Mouse (Mus musculus) gastrocnemius, postnatal 4 days (tissue): Measurements from ENCODE around the gene Hdac4. TPM values are rescaled to one million over a fixed set of nuclear protein-coding genes. Genes with fewer than 3 reads are reported as not detected.

ENCODE experiments used
- DNase-seq, 2 experiments: peaks; one replicate each; pipeline ENCODE4 v3.0.0; 2021 to 2022; ENCODE audit warnings: low spot score in 2 of 2, mixed read lengths in 2 of 2
- total RNA-seq, 2 experiments: library from RNA; stranded (reverse); gene quantifications; 2 replicates each; pipeline ENCODE4 v1.2.3; 2021

The Hdac4 gene
- total RNA-seq, 2 experiments from 2014 or later = 59.1 to 62.9 TPM

GRCm38 (mm10) chr1:92102825-92103224 lies 92.7 kb downstream of the Hdac4 start:
- no peak for DNase-seq

DNA sequence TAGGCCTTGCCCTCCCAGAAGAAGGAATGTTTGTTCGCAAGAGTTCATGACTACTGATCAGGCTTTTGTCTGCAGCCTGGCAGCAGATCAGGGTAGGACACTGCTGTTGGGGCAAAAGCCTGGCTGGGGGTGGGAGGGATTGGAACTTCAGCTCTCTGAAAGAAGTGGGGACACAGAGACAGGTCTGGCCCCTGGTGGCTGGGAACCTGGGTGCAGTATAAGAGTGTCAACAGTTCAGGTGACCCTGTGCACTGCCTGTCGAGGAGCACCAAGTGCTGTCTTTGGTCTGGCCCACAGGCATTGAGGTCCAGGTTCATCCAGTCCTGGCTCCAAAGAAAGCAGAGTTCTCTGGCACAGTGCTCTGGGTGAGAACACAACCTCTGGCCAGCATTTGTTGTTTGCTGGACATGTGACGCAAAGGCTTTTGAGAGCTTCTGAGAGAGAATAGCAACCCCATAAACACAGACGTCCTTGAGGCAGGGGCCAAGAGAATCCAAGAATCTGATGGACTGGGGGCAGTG lies 95.1 kb downstream of the Hdac4 start:
- DNase-seq = peak in 1 of 2 experiments; percentile 31

DNA sequence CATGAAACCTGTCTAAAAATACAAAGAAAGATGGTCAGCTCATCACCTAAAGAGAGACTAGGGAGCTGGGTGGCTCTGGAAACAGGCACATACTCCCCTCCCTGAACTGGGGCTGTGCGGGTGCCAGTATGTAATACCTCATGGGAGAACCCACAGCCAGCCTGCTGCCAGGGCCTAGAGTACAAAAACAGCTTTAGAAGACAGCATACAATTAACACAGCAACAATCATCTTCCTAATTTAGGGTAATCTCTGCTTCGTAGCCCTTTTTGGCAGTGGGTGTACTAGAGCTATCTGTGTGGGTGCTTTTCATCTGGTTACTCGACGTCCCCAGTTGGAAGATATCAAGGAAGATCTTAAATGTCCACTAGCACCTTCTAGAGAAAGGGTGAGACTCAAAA lies 95.5 kb downstream of the Hdac4 start:
- no peak for DNase-seq

DNA sequence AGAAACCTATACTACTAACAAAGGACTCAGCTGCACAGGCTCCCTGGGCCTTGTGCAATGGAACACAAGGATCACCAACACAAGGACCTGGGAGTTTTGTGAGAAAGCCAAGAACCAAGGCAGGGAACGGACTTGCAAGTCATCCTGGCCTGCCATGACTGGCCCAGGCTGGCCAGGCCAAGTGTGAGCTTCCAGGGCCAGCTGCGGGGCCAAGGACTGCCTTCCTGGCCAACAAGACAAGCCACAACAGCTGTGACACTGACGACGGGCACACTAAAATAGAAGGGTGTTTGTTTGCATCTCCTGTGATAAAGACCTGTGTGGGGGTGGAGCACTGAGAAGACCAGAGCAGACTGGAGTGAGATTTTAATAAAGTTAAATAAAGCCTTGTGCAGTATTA lies 96.0 kb downstream of the Hdac4 start:
- DNase-seq = peak; percentile 21 to 31

GRCm38 (mm10) chr1:92098456-92098855 lies 97.0 kb downstream of the Hdac4 start:
- no peak for DNase-seq

- no peak for DNase-seq
Observed at GRCm38 (mm10) chr1:92096991-92097525, 98.4 kb downstream of the Hdac4 start.

DNA sequence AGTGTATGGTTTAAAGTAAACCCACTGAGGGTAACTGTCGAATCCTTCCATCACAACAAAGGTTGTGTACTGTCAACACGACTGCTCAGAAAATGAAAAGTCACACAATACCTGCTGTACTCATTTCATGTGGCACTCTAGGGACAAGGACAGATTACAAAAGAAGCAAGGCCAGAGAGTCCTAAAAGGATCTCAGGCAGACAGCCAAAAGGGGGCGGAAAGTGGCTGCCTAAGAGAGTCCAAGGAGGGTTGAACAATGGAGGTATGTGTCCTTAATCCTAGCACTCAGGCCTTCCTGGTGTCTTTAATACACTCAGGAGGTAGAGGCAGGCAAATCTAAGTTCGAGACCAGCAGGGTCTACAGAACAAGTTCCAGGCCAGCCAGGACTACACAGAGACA lies 103.2 kb downstream of the Hdac4 start:
- DNase-seq = no peak

GRCm38 (mm10) chr1:92087821-92088220 lies 107.7 kb downstream of the Hdac4 start:
- no peak for DNase-seq

GRCm38 (mm10) chr1:92087343-92087742 lies 108.2 kb downstream of the Hdac4 start:
- DNase-seq = no peak

DNA sequence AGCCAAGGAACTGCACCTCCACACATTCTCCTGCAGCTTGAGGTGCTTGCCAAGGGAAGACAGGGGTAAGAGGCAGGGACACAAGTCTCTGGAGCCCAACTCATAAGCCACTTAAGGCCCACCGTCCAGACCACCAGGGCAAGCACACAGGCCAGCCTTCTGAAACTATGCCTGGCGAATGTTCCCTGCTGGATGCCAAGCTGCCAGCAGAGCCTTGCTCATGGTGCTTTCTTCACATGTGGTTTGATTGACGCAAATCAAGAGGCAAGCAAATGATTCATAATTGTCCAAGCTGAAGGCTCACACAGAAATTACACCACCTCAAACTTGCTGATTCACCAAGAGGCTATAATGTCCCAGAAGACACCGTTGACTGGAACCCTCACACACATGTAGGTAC lies 108.7 kb downstream of the Hdac4 start:
- DNase-seq = no peak

- DNase-seq = no peak
Observed at GRCm38 (mm10) chr1:92086277-92086813, 109.2 kb downstream of the Hdac4 start.

GRCm38 (mm10) chr1:92084738-92085137 lies 110.8 kb downstream of the Hdac4 start:
- no peak for DNase-seq

DNA sequence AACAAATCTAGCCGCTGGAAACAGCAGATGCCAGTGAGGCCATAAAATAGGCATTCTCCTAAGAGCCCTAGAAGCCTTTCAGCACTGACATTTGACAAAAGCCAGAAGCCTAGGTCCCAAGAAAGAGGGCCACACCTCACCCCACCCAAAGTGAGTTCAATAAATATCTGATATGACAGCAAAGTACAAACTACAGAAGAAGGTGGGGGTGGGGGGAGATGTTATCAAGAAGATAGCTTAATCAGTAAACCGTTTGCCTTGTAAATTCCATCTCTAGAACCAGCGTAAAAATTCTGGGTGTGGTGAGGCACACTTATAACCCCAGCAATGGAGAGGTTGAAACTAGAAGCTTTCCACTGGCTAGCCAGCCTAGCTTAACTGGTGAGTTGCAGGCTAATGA lies 111.5 kb downstream of the Hdac4 start:
- no peak for DNase-seq

GRCm38 (mm10) chr1:92082837-92083541 lies 112.5 kb downstream of the Hdac4 start:
- no peak for DNase-seq

- no peak for DNase-seq
Observed at GRCm38 (mm10) chr1:92082156-92082836, 113.2 kb downstream of the Hdac4 start.

DNA sequence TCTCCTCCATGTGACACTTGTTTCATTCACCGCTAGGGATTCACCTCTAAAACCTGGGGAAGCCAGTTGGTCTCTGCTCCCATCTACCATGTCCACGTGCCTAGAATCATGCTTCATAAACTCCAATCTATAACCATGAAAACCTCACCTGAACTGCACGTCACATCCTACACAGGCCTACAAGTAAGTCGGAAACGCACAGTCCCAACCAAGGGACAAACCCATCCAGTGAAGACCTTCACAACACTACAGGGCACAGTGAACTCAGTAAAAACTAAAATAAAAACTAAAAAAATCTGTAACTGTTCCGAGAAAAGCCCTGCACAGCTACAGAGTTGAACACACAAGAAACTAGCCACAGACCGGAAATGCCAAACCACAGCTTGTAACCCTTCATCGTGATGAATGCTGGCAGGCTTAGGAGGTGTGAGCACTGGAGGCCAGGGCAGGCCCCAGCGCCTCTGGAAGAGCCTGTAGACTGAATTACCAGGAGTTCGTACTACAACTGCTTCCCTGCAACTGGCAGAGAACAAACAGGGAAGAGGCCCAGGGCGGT lies 115.4 kb downstream of the Hdac4 start:
- no peak for DNase-seq

GRCm38 (mm10) chr1:92075312-92075711 lies 120.2 kb downstream of the Hdac4 start:
- no peak for DNase-seq

DNA sequence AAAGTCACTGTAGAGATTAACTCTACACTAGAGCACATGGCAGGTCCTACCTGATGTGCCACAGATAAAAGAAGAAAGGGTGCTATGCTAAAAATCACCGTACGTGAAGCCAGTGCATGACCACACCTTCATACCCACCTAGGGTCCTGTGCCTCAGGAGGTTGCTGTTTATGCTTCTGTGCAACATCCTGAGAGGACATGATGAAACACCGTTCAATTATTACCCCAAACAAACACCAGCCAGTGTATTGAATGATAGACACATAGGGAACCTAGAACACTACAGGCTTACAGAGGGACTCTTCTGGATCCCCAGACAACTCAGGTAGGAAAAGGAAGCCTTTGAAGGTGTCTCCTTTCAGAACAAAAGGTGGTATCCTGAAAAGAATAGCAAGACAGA lies 120.8 kb downstream of the Hdac4 start:
- no peak for DNase-seq

DNA sequence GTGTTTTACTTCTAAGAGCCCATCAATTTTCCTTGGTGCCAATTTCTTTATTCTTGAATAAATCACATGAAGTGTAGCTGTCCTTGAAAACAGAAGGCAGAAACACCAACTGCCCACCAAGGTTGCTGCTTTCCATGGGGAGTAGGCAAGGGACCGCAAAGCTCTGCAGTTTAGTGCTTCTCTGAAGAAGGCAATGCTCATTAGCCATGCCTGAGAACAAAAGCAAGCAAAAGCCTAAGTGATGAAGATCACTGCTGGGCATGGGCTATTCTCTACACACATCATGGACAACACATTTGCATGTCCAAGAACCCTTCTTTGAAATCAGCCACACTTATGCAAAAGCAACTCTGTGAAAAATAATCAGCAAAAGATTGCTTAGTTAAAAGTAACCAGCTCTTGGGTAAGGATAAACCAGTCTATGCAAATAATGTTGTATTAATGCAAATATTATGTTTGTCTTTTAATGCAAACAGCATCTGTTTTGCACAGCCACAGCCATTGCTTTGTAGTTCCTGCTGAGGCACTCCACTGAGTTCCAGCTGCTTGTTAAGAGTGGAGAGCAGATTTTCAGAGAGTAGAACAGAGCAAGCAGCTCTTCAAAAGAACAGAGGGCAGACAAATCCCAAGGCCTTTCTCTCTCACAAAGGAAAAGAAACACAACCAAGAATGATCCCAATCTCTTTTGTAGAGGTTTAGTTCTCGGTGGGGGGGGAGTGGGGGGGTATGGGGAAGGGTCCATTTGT lies 125.4 kb downstream of the Hdac4 start:
- no peak for DNase-seq

DNA sequence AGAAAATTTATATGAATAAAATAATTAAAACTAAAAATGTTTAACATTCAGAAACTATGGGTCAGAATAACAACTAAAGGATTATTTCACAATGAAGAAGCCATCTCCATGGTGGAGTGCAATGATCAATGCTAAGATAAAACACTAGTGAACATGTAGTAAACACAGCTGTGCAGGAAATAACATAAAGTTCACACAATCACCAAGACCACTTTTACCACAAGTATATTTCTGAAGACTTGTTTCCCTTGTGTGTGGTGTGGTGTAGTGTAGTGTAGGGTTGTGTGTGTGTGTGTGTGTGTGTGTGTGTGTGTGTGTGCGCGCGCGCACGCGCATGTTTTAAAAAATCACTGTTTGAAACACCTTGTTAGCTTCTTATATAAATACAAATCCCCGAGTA lies 126.0 kb downstream of the Hdac4 start:
- DNase-seq = no peak

DNA sequence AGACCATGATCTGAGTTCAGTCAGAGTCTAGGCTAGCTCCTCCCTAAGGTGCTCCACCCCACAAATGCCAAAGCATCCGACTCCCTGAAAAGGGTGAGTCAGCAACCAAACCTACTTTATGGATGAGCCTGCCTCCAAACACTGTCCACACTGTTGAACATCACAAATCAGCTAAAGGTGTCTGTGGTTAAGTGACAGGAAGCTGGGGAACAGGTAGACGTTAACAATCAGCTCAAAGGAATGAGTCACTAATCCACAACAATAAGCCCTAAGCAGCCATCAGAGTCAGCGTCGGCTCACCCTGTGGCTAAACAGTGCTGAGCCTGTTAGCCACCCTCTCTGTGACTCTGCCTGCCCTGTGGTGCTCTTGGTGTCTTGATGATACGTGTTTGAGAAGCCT lies 131.2 kb downstream of the Hdac4 start:
- DNase-seq = no peak
